9 mouse cellular contexts compared by ENCODE assay signal in the genomic region with DNA sequence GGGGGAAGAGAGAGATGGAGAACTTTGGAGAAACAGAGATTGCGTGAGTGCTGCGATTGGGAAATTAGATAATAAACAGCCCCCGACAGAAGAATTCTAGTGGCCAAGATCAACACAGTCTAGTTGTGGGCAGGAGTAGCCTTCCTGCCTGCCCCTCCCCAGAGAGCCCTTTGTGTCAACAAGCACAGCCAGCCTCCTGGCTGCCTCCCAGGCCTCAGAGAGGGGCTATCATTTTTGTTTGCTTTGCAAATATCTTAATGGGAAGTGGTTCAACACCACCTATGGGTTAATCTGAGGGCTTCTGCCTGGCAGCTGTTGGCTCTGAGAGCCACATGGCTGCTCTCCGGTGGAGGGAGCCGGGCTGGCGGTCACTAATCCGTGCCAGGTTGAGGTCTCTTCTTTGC.
A peak's percentile ranks its signal among the peaks of the same experiment; 100 is the strongest.
DNase-seq lines count a peak whose midpoint lies in the region; ATAC-seq and TF ChIP-seq lines count a peak whose summit lies in the region.
"Had no signal": no experiment of that assay in that cellular context is flagged by ENCODE, and none has a peak within 500 bp of the region (broad histone marks: within the 10 kb centered on the region; RNA-seq: fewer than 3 reads in every experiment).

No protein-coding gene starts in this region.

- peak; percentile 79 for ATAC-seq in heart, embryonic 15.5 days (replicated peaks; ENCODE audit: insufficient number of reproducible peaks, insufficient read depth, low FRiP score, low read depth)
- peak; percentile 53; the same call in 1 of the 2 replicates for ATAC-seq in midbrain, embryonic 13.5 days

- H3K9ac ChIP-seq in heart, embryonic 15.5 days = no peak overlapping the region
- H3K9ac ChIP-seq in midbrain, embryonic 13.5 days (replicated peaks) = no peak overlapping the region; the same call in 1 of the 2 replicates

- H3K4me2 ChIP-seq in heart, embryonic 15.5 days = peak overlapping the region; percentile 39
- no peak overlapping the region for H3K4me2 ChIP-seq in midbrain, embryonic 13.5 days (replicated peaks)

- no peaks in the 10 kb centered on the region for H3K9me3 ChIP-seq in heart, embryonic 15.5 days (replicated peaks)
- H3K9me3 ChIP-seq in midbrain, embryonic 13.5 days = no peaks in the 10 kb centered on the region

- no peak for TF ChIP-seq CTCF in brain, embryonic 14.5 days (IDR thresholded peaks at IDR 0.05; ENCODE audit: borderline replicate concordance, extremely low read depth, insufficient read depth, insufficient read length)
- TF ChIP-seq CTCF in left cerebral cortex, adult 2 months (IDR thresholded peaks at IDR 0.05) = no peak

- 0 out of 2 replicates have a peak overlapping the region, but pooled peaks have one; percentile 0 for H3K4me3 ChIP-seq in heart, embryonic 15.5 days
- no peak overlapping the region for H3K4me3 ChIP-seq in midbrain, embryonic 13.5 days (replicated peaks)
- H3K4me3 ChIP-seq in left cerebral cortex, adult 2 months = no peak overlapping the region
- H3K4me3 ChIP-seq: myocyte had no signal

- no peaks in the 10 kb centered on the region for H3K36me3 ChIP-seq in heart, embryonic 15.5 days
- no peaks in the 10 kb centered on the region for H3K36me3 ChIP-seq in midbrain, embryonic 13.5 days

- TF ChIP-seq POLR2A in brain, embryonic 14.5 days (IDR thresholded peaks at IDR 0.05; ENCODE audit: borderline replicate concordance, extremely low read depth, insufficient read depth, insufficient read length, poor library complexity, severe bottlenecking) = no peak

- peak overlapping the region; percentile 66 for H3K27ac ChIP-seq in heart, embryonic 15.5 days
- H3K27ac ChIP-seq in midbrain, embryonic 13.5 days = no peak overlapping the region
- no peak overlapping the region for H3K27ac ChIP-seq in left cerebral cortex, adult 2 months

- intact Hi-C loops in left cerebral cortex, adult 2 months (cut with DNase I) = no loop called here

- WGBS in heart, embryonic 15.5 days = 8% methylated on average over 7 of the region's 7 CpGs
- 56% methylated on average over 7 of the region's 7 CpGs for WGBS in midbrain, embryonic 13.5 days

- no peaks in the 10 kb centered on the region for H3K27me3 ChIP-seq in heart, embryonic 15.5 days
- H3K27me3 ChIP-seq in midbrain, embryonic 13.5 days = no peaks in the 10 kb centered on the region; the same call in 1 of the 2 replicates

- DNase-seq in adipocyte (ENCODE audit: low spot score) = peak; percentile 36
- peak; percentile 70 for DNase-seq in brain, embryonic 14.5 days (ENCODE audit: low read depth)
- peak; percentile 66 for DNase-seq in kidney, postnatal 14 days
- no peak for DNase-seq in left cerebral cortex, adult 2 months (ENCODE audit: extremely low spot score in 1 of 2, low spot score in 2 of 2)
- no peak for DNase-seq in layer of hippocampus, adult 8-10 months (ENCODE audit: low spot score in 2 of 2)
- DNase-seq in layer of hippocampus, postnatal 25 days (ENCODE audit: extremely low spot score in 1 of 2, low spot score in 1 of 2) = no peak

- H3K4me1 ChIP-seq in heart, embryonic 15.5 days (replicated peaks) = peaks cover 26% of the 10 kb centered on the region
- H3K4me1 ChIP-seq in midbrain, embryonic 13.5 days (replicated peaks) = peaks cover 19% of the 10 kb centered on the region

Comparison
In these comparisons a context has a peak if more than half of its experiments do, and no peak if none do; other contexts are left out.
1. DNase-seq: peak in adipocyte (single experiment), brain, embryonic 14.5 days (single experiment) and kidney, postnatal 14 days (single experiment); none in left cerebral cortex, adult 2 months (0 of 2), layer of hippocampus, adult 8-10 months (0 of 2) and layer of hippocampus, postnatal 25 days (0 of 2).